Mouse (Mus musculus) embryonic fibroblast, embryonic 13.5 days (primary cell): Measurements from ENCODE around the gene Lcmt1.

ENCODE experiments used
- CTCF ChIP-seq: IDR thresholded peaks from 2 replicates; pipeline ENCODE4 v1.5.1; 2011; ENCODE audit warnings: mild to moderate bottlenecking, control low read depth, low read length, moderate library complexity, borderline replicate concordance; ENCODE audit not compliant: insufficient read depth
- POLR2A ChIP-seq: IDR thresholded peaks from 2 replicates; pipeline ENCODE4 v1.6.1; 2011; ENCODE audit warnings: low read depth, mild to moderate bottlenecking, control low read depth, low read length, moderate library complexity

GRCm38 (mm10) chr7:123360185-123360584 lies 9.4 kb upstream of the Lcmt1 start:
- no peak for TF ChIP-seq CTCF
- no peak for TF ChIP-seq POLR2A
